Mouse (Mus musculus) kidney, postnatal 10 days (tissue): ENCODE results near the gene Lingo1.

Experiments
- DNase-seq: peaks from one replicate; pipeline ENCODE4 v3.0.0; 2021; ENCODE audit warnings: mixed read lengths

Lingo1 gene

DNA sequence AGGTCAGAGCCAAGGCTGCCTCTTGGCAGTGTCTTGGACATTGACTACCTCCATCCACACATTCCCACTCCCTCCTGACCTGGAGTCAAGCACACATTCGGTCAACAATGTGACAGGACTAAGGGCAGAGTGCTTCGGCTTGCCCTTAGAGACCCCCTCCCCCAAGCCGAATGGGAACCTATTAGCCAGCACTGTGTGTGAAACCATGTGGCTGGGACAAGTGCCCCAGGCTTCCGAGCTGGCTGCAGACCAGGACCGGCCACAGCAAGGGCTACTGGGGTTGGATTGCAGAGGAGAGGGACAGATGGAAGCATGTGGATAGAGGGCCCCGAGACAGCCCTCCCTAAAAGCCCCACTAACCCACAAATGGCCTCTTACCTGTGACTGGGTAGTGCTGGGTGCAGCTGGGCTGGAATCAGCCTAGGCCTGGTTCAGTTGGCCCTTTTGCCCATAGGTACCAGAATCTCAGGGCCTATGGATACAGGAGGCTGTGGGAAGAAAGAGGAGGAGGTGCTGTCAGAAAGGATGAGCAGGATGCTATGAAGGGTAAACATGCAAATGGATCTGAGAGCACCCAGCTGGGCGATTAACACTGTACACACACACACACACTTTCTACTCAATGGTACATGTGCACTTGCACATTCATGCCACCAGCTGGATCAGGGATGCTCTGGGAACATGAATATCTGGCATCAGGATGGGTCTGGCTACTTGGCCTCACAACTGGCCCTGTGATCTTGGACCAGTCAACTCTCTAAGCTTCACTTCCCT, 20.9 kb downstream of the Lingo1 start:
- DNase-seq: no peak

DNA sequence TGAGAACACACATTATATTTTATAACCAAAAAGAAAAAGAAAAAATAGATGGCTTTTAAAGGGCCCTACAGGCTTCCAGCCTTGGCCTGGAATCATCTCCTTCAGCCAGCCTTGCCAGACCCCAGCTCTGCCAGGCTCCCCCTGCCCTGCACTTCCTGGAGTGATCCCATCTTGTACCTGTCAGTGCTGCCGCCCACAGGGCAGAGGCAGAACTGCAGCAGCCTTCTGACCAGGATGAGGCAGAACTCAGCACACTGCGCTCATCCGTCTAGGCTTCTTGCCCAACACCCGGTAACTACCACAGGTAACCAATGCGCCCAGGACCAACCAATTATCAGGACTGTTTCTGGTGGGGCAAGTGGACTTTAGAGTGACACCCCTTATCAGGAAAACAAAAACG, 22.0 kb downstream of the Lingo1 start:
- DNase-seq: peak; percentile 67

DNA sequence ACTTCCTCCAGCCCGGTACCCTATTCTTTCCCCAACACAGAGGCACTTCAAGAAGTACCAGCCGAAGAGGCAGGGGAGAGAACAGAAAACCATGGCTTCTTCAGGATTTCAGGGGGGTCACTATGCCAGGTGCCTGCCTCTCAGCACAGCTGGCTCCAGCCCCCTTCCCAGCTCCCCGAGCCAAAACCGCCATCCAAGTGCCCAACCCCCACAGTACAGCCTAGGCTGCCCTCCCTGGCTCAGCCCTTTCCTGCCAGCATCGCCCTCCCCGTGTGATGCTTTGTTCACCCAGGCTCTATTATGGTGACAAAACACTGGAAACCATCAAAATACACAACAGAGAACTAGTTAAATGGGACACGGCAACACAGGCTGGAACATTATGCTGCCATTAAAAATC, 22.6 kb downstream of the Lingo1 start:
- DNase-seq: no peak

DNA sequence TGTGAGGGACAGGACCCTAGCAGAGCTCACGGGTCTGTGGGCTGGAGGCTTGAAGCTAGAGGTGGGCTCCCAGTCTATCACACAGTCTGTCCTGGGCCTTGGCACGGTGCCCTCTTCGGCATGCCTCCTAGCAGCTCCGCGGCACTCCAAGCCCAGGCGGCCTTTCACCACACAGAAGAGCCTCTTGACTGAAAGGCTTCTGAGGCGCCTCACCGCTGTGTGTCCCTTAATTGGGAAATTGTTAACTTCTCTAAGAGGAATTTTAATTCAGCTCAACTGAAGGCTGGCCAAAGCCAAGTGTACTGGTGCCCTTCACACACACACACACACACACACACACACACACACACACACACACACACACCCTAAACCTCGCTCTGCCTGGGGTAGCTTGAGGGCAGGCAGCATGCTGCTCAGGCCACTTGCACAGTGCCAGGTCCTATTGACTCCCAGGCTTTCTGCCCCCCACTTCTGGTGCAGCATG, 28.6 kb downstream of the Lingo1 start:
- peak; percentile 58 for DNase-seq

DNA sequence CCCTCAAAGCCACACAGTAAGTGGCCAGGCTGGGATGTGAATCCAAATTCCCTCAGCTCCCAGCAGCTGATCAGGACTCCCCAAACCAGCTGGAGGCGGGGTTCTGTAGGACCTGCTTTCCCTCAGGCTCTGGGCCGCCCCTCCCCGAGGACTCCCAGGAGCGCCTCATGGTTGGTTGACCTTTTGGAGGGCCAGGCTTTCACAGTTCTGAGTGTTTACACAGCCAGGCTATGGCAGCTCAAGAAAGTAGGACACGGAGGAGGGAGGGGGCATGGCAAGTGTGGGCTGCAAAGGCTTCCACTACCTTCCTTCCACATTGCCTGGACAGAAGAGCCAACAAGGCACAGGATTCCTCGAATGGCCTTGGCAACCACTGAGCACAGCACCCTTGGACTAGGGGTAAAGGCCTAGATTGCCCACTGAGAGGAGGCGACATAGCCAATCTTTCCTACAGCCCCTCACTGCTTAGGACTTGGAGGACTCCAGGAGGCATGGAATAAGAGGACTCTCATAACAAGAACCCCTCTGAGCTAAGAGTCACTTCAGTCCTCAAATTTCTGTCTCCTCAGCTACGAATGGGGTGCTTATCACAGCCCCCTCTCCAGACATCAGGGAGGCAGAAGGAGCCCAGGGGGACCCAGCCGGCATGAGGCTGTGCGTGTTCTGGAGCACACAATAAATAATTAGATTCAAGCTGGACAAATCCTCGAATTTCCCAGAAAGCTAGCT, 29.5 kb downstream of the Lingo1 start:
- no peak for DNase-seq

DNA sequence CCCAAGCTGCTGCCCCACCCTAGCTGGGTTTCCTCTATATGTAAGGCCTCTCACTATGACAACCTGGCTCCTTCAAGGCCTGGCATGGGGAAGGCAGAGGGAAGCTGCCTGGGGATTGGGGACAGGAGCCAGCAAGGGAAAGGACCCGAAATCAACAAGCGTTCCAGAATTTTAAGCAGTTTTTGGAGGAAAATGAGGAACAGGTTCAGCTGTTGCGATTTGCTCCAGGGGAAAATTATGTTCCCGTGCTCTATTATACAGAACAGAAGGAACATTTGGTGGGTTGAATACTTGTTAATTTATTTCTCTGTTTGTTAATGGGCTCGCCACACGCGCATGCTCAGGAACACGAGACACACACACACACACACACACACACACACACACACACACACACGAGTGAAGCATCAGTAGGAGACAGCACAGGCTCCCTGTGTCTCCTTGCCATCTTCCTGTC, 34.1 kb downstream of the Lingo1 start:
- DNase-seq: no peak

DNA sequence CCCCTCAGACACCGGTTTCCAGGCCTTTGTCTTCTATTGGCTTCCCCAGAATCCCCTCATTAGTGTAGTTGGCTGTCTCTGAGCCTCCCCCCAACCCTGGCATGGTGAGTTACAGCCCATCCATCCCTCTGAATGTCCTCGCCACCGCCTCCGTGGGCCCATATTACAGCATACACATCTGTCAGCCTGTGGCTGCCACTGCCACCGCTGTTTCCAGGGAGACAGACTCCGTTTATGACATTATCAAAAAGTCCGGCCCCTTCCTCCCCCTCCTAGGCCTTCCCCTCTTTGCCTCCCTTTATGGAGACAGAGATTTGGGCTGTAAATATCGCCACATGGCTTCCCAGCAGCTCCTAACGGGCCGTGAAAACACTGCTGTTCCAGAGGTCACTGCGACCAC, 38.5 kb downstream of the Lingo1 start:
- DNase-seq: no peak

DNA sequence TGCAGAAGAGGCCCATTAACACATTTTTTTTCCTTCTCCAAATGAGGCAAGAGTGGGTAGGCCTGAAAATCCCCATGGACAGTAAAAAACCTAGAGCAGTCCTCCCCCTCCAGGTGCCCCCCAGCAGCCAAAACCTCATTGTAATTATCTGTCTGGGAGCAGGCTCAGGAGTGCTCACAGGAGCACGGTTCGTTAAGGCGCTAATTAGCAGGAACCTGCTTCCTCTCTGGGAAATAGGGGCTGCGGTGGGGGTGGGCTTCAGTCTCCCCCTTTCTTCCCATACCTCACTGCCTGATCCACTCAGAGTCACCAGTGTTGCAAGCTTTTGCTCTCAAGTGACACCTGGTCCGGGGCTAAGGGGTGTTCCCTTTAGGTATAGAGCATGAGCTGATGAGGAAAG, 41.1 kb downstream of the Lingo1 start:
- no peak for DNase-seq

DNA sequence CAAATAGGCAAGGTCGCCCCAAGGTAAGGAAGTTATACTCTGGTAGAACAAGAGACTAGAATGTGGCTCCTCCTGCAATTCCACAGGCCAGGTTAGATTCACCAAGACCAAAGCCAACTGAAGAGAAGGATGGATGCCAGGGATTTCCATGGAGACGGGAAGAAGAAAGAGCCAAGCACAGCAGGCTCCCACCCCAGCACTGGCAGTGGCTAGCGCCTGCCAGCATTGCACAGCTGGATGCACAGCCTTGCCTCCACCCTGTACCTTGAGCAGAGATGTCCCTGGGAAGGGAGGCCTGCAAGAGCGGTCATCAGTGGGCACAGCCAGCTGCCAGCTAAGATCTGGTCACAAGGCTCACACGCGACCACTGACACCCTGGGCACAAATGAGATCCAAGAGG, 42.9 kb downstream of the Lingo1 start:
- DNase-seq: no peak

DNA sequence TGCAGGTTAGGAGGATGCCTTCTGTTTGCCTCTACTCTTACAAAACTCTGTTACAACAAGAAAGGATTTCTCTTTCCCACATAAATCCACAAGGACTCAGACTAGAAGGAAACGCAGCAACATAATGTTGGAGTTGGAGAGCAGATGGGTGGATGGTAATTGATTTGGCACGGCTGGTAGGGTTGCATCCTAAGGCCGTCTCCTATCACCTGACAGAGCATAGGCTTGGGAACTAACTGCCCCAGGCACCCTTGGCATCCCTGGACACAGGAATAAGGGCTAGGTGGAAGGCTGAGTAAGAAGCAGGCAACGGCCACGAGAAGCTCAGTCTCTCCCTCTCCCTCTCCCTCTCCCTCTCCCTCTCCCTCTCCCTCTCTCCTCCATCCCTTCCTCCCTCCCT, 48.2 kb downstream of the Lingo1 start:
- no peak for DNase-seq

DNA sequence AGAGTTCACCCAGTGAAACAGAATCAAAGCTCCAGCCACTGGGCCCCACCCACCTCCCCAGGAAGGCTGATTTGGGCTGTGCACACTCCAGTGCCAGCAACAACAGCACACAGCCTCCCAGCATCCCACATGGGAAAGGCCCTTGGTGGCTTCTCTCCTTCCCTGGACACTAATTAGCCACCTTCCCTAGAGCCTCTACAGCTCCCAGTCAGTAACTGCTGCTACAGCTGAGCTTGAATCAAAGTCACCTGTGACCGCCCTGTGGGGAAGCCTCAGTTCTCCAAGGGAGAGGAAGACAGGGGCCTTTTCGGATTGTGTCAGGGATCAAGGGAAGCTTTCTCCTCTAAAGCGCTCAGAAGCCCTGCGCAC, 49.4 kb downstream of the Lingo1 start:
- no peak for DNase-seq

DNA sequence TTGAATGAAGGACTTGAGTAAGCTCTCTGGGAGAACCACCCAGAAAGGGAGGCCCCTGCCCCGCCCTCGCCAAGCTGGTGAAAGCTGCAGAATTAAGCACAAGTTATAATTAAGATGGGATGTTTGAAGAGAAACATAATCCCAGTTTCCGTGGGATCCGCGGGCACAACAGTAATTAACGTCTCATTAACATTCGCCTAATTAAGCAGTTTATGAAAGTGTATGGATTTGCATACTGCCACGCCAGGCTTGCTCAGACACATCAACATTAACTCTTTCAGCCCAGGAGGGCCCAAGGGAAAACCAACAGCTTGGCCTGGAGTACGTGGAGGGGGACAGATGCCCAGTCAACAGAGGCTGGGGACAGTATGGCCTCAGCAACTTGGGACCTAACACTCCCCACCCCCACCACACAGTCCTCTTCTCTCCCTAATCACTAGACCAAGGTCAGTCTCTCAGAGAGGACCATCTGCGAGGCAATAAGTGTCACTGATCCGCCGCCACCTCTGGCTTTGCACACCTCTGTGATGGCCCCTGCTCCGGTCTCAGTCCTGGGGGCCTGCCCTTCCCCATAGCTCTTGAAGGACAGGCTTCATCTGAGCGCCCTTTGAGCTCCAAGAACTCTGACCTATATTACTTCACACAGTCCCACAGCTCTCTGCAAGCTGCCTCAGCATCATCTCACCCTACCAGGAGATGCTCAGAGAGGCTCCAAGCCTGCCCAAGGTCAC, 49.9 kb downstream of the Lingo1 start:
- DNase-seq: no peak

DNA sequence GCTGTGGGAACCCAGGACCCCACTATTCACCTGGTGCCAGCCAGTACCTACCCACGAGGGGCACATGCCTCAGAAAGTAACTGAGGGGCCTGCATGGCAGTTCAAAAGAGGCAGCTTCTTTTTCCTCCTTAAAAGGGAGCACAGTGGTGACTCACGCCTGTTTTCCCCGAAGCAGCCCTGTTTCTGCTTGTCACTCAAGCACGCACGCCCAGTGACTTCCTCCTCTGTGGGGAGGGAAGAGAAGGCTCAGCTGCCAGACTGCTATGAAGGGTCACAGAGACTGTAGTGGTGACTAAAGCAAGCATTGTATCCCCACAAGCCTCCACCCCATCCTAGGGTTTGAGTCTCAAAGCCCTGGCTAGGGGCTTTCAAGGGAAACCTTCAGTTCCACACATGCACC, 51.9 kb downstream of the Lingo1 start:
- DNase-seq: peak; percentile 41

DNA sequence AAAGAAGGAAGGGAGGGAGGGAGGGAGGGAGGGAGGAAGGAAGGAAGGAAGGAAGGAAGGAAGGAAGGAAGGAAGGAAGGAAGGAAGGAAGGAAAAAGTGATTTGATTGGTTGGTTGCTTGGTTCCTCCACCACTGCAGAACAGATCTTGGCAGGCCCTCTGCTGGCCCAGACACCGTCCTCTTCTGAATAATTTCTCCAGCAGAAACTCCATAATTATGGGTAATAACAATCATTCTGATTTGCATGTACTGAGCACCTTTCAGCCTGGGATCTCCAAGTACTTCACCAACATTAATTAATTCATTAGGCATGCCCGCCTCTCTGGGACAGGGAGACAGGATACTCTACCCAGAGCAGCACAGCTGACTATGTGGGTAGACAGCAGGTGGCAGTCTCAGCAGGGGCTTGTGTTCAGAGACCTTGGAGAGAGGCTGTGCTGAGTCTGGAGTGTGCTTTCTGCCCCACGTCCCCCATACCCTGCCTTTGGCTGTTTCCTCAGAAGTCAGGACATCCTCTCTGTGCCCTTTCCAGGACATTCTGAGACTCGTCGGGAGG, 57.0 kb downstream of the Lingo1 start:
- DNase-seq: no peak

DNA sequence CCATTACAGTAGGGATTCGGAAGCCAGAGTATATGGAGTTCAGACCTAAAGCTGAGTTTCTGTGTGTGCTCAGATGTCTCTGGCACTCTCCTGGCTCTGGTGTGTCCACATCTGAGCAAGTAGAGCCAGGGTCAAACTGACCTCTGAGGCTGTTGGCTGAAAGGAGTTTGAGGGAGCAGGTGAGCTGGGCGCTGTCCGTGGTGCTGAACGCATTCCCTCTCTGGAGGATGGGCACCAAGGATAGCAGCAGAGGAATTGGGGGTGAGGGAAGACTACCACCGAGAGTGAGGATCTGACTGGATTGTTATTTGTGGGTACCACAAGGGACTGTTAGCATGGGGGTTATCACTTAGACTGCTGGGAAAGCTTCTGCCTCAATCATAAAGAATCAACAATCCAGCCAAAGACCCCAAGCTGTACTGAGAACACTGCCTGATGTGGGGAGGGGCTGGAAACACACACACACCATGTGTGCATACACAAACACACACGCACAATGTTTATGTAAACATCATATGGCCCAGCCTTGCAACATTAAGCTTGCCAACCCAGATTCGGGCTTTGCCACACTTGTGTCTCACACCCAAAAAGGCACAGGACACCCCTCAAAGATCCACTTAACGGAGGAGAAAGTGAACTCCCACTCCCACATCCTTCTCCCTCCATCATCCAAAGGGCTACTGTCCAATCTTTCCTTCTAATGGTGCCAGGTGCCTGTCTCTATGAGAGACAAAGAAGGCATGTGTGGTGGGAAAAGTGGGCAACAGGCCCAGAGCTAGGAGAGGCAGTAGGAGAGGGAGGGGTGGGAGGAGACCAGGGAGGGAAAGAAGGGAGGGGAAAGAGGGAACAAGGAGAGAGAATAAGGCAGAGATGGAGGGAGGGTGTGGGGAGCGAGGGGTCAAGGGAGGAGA, 57.8 kb downstream of the Lingo1 start:
- peak; percentile 86 for DNase-seq

DNA sequence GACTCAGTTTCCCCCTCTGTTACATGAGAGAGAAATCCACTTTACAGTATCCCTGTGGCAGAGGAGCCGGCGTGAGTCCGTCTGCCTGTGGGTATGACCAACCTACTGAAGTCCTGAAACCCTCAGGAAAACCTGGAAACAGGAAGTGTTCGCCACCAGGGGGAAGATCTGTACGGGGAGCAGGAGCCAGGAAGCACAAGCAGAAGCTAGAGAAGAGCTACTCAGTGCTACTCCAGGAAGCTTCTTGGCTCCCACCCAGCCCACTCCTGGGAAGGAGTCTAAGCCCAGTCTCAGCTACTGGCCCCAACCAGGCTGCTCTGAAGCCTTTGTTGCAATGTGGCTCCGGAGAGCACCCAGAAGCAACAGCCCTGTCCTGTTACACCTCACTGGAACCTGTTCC, 61.9 kb downstream of the Lingo1 start:
- no peak for DNase-seq

DNA sequence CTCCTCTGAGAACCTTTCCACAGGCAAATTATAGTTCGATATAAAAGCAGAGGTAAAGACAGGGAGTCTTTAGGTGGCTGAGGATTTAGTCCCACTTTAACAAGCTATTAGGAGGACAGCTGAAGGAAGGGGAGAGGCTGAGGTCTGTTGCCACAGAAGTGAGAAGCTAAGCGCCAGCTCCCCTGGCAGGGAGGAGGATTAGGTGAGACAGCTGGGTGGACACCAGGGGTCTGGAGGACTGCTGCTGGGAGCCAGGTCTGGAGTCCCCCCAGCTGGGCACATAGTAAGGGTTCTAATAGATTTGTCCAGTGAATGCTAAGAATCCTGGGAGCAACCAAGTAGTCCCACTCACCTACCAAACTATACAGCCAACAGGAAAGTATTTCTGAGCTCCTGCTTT, 65.3 kb downstream of the Lingo1 start:
- DNase-seq: no peak

DNA sequence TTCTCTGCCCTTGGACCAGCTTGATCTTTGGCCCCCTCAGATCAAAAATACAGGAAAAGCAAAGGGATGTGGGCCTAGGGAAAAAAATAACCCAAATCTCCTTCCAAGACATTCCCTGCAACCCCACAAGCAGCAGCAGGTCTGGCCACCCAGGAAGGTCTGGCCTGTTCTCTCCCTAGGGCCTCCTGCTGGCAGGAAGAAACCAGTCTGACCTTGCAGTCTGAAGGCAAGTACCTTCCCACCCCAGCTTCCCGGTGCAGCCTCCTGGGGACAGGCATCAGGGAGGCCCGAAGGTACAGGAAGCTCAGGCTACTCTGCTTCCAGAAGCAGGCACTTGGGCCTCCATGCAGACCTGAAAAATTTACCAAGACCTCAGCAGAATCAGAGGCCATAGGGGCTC, 67.1 kb downstream of the Lingo1 start:
- no peak for DNase-seq

DNA sequence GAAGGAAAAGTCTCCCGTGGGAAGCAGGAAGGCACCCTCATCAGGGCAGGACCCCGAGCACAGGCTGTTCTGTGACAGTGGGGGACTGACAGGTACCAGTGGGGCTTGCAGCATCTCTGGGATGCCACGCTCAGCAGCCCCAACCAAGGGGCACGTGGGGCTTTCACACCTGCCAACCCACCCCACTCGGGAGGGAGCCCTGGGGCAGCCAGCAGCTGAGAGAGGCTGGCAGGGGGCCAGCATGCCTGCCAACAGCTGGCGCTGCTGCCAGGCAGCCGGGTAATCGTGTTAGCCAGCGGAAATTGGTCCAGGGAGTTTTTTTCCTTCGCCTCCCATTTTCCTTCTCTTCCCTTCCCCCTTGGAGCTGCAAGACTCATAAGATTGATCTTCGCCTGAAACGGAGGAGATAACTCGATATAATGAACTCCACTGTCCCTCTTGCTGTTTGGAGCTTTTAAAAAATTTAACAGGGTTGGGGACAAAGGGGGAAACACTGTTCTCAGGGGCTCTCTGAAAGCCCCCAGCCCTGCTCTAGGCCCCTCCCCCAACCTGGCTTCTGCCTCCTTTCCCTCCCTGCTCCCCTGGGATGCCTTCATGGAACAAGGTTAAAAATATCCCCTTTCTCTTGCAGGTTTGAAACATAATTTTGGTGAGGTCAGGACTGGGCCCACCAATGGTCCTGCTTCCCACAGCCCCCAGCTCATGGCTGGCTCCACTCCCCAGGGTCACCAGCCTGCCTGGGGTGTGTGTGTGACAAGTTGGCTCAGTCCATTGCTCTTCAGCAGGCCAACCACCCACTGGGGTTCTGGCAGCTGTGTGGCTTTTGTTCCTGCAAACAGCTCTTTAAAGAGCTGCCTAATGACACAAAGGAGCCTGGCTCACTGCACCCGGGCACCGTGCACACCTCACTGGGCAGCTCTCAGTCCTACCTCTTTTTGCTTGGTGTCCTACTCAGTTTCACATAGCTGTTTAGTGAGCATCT, 68.3 kb downstream of the Lingo1 start:
- peak; percentile 28 for DNase-seq

DNA sequence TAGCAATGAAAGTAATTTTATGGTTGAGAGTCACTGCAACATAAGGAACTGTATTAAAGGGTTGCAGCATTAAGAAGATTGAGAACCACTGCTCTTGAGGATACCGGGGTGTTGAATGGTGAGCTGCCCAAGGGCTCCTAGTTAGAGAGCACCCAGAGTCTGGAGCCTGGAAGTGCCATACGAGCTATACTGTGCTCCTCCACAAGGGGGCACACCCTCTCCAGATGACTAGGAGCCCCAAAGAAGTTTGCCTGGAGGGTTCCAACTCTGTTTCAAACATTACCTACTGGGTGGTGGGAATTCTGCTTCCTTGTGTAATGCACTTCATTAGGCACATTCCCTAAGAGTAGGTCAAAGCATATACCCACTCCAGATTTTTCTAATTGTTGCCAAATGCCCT, 70.5 kb downstream of the Lingo1 start:
- DNase-seq: peak; percentile 77
